Mouse (Mus musculus) brain, embryonic 14.5 days (tissue): ENCODE results near the gene Unc50. TPM values are rescaled to one million over a fixed set of nuclear protein-coding genes. Genes with fewer than 3 reads are reported as not detected.

ENCODE experiments used
- DNase-seq: peaks from one replicate; pipeline ENCODE4 v3.0.0-alpha.2; 2011; ENCODE audit warnings: low read depth
- CTCF ChIP-seq: fragments of 200-500 bp; IDR thresholded peaks from 2 replicates; pipeline ENCODE4 v1.5.1; 2012; ENCODE audit warnings: inconsistent platforms, mild to moderate bottlenecking, moderate library complexity, borderline replicate concordance; ENCODE audit not compliant: insufficient read depth, insufficient read length; ENCODE audit errors: extremely low read depth
- POLR2A ChIP-seq: fragments of 200-500 bp; IDR thresholded peaks from 2 replicates; pipeline ENCODE4 v1.6.1; 2012; ENCODE audit warnings: mild to moderate bottlenecking, inconsistent platforms, borderline replicate concordance; ENCODE audit not compliant: poor library complexity, insufficient read depth, insufficient read length, severe bottlenecking; ENCODE audit errors: extremely low read depth
- polyA plus RNA-seq: library from polyadenylated mRNA; depleted of rRNA; stranded (reverse); fragments of >200 nt; gene quantifications from 2 replicates; pipeline ENCODE4 v1.2.3, GENCODE M21; 2012; rRNA removed

Gene Unc50
- 76.7 and 112 TPM in 2 replicates for polyA plus RNA-seq

DNA sequence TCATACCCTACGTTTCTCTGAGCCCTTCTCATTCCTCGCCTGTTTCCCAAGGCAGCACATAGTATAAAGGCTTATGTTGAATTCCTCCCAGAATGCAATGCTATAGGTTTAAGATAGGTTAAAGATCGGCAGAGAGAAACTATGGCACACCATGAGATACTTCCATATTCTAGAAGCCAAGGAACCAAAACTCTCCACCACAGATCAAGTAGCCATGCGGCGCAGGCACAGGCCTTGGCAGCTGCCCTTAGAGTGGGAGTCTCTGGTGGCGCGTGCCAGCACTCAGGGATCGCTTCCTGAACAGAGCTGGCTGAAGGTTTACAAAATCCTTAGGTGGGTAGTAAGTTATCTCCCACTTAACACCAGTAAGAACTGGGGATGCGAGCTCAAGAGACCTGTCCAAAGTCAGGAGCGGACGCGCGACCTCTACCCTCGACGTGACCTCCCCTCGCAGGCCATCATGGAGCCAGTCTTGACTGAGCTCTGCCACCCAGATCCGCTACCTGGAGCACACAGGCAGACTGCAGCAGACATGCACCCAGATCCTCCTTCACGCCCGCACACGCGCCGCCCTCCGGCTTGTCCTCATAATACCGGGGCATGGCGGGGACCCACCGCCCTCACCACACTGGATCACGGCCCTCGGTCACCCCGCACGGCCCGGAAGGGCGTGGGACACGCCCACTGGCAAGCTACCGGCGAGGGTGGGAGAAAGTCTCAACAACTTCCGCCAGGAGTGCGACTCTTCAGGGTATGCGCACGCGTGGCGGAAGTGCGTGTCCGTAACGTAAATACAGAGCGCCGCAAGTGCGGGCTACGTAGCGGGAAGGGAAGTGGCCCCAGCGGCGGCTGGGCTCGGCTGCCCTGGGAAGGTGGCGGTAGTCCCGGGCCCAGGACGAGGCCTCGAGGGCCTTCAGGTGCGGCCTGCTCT, at the start of gene Unc50, which contains the start of gene Coa5:
Gene Unc50, plus strand, starts transcription at position 774 of the 931 bp plus-strand sequence.
Gene Coa5, minus strand, starts transcription at position 738 of the 931 bp plus-strand sequence.
- DNase-seq, result peak; percentile 98
- peak; percentile 19; the same call in 1 of the 2 replicates for TF ChIP-seq CTCF
- peak; percentile 82 for TF ChIP-seq POLR2A

- no peak for DNase-seq
- TF ChIP-seq POLR2A (no peak), CTCF (no peak)
These were observed 49.0 kb upstream of the Unc50 start for GRCm38 (mm10) chr1:37380913-37381312.

DNA sequence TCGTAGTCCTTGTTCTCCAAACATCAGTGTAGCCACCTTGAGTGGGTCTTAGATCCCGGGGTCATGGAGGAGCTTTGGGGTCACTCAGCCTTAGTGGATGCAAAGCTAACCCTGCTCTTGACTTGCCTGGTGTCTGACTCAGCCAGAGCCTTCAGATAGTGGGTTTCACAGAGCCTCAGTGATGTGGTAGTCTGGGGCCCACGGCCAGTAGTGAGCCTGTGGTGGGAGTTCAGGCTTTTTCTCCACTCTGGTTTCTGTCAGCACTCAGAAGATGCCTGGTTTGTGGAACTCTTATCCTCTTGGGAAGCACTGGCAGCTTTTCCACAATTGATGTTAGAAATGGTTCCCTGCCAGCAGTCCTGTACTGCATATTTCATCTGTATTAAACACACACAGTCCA, 45.6 kb upstream of the Unc50 start:
- TF ChIP-seq CTCF, result no peak
- TF ChIP-seq POLR2A, result no peak
- no peak for DNase-seq

- TF ChIP-seq POLR2A (no peak), CTCF (no peak)
- DNase-seq, result no peak
These were observed 43.4 kb upstream of the Unc50 start for GRCm38 (mm10) chr1:37386448-37386971.

DNA sequence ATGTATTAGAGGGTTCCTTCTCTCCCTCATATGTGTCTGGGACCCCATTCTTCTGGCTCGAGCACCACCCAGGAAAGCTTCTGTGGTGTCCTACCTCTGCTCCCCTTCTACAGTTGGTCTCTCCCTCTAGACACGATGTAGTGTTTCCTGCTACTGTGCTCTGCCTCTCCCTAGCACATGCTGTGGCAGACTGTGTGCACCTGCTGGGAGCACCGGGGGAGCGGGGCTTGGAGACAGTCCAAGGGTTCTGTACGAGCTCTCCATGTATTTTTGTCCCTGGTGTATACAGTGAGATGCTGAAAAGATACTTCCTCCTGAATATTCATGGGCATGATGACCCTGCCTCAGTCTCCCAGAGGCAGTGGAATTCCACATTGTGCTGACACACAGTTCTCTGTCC, 36.8 kb upstream of the Unc50 start:
- TF ChIP-seq CTCF (no peak), POLR2A (no peak)
- DNase-seq, result peak; percentile 15

DNA sequence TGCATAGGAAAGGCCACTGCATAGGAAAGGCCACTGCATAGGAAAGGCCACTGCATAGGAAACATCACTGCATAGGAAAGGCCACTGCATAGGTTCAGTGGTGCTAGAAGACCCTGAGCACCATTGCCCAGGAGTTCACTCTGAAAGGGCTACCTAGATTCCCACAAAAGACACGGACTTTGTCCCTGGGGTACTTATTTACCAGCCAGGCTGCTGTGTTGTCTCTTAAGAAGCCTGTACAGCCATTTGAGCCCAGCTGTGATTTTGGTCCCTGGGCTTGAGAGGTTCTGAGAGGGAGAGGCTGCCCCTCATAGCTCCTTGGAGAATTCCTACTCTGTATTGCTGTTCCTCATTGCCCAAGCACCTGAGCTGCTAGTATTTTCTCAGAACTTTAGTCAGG, 33.5 kb upstream of the Unc50 start:
- no peak for DNase-seq

DNA sequence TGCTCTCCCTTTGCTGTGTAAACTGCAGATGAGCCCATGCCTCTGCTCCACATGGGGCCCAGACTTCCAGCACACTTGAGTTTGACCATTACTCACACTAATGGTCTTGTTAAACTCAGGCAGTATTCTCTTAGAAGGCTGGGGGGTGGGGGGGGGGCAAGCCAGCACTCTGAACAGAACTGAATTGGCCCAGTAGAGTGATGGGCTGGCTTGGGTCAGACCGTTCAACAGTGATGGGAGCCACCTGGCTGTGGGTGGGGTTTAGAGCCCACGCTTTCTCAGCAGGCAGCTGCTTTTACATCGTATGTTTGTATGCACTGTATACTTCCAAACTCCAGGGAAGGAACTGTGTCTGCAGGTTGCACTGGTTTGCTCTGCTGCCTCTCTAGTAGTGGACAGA, 31.0 kb upstream of the Unc50 start:
- DNase-seq, result no peak
- no peak for TF ChIP-seq POLR2A
- no peak for TF ChIP-seq CTCF

More for the DNA sequence above, 33.5 kb upstream of the Unc50 start:
- TF ChIP-seq POLR2A (no peak), CTCF (no peak)

GRCm38 (mm10) chr1:37399734-37400133, 30.2 kb upstream of the Unc50 start:
- TF ChIP-seq POLR2A (no peak), CTCF (no peak)
- DNase-seq, result no peak

DNA sequence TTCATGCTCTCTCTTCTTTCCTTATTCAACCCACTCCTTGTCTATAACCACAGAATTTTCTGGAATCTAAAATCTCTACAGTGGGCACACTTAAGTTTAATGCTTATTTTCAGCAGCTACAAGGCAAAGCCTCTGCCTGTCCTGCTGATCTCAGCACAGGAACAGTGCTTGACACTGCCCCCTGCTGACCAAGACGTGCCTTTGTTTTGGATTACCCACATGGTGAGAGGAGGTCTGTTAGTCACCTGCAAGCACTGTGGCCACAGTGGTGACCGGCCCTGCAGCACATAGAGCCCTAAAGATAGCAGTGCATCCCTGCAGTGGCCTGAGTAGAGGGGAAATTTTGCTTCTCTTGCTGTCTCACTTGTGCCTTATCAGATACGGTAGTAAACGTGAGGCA, 28.3 kb upstream of the Unc50 start:
- TF ChIP-seq CTCF, result peak; percentile 78
- TF ChIP-seq POLR2A, result no peak
- peak; percentile 69 for DNase-seq

DNA sequence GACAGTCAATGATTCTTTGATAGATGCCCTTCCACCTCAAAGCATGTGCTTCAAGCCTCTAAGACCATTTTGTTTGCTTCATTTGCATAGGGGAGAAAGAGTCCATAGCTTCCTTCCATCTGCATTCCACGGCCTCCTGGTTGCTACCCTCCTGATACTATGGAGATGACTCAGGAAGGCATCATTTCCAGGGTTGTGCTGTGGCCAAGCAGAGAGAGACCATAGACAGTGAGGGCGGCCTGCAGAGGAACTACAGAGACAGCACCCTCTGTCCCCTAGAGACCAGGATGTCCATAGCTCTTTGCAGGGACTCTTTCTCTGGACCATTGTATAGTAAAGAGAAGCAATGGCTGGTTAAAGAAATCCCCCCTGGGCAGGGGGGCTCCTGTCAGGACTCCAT, 24.8 kb upstream of the Unc50 start:
- no peak for DNase-seq

DNA sequence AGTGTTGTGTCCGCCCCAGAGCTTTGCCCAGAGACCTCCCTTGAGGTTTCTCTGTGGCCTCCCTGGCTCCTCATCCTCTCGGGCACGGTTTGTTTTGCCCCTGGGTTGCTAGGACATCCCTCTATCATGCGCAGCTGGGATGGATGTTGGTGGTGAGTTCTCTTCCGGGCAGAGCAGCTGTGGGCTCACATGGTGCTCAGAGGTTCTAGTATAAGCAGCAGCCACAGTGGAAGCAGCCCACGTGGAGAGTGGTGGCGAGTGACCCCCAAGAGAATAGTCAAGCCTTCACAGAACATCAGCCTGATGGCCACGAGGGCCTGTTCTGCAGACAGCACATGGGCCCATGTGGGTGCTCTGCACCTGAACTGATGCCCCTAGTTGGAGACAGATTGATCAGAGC, 22.7 kb upstream of the Unc50 start:
- DNase-seq, result no peak
- TF ChIP-seq POLR2A (no peak), CTCF (no peak)

More for the DNA sequence above, 24.8 kb upstream of the Unc50 start:
- TF ChIP-seq CTCF (no peak), POLR2A (no peak)
